Mouse (Mus musculus) midbrain, embryonic 10.5 days (tissue): ENCODE measurements at regions not wholly inside any gene's neighbourhood (a gene's known extent, or its start where the extent isn't known, plus 50 kb on each side); places are given as distances from the start of the nearest gene placed in this dataset.
"Not testable (repeated sequence)": the region's sequence is repeated elsewhere in the genome, so short reads cannot be mapped to it uniquely, and the experiment has no call there.

Experiments used
- DNase-seq: peaks from one replicate; pipeline ENCODE4 v3.0.0-alpha.2; 2017; ENCODE audit warnings: low spot score
- H3K27ac ChIP-seq: fragments of 300-500 bp; sonication (generic); replicated peaks from 2 replicates; pipeline ENCODE4 v1.5.1; 2016; ENCODE audit warnings: mild to moderate bottlenecking
- H3K27me3 ChIP-seq: fragments of 300-500 bp; sonication (generic); 2 replicates; pipeline ENCODE4 v1.6.1; 2016; ENCODE audit warnings: low read depth, mild to moderate bottlenecking; ENCODE audit not compliant: poor library complexity, severe bottlenecking
- H3K36me3 ChIP-seq: fragments of 300-500 bp; sonication (generic); 2 replicates; pipeline ENCODE4 v1.6.1; 2016; ENCODE audit warnings: mild to moderate bottlenecking, moderate library complexity
- H3K4me1 ChIP-seq: fragments of 300-500 bp; sonication (generic); 2 replicates; pipeline ENCODE4 v1.6.1; 2016
- H3K4me3 ChIP-seq: fragments of 300-500 bp; sonication (generic); 2 replicates; pipeline ENCODE4 v1.5.1; 2016; ENCODE audit warnings: mild to moderate bottlenecking, moderate library complexity
- H3K9me3 ChIP-seq: fragments of 300-500 bp; sonication (generic); replicated peaks from 2 replicates; pipeline ENCODE4 v1.6.1; 2016; ENCODE audit warnings: mild to moderate bottlenecking
- WGBS: fragments of 180-500 bp; shearing (Covaris S2); methylation state at CpG from one replicate; pipeline ENCODE4 v1.1.7; 2016; 5-methylcytosine and 5-hydroxymethylcytosine counted together

DNA sequence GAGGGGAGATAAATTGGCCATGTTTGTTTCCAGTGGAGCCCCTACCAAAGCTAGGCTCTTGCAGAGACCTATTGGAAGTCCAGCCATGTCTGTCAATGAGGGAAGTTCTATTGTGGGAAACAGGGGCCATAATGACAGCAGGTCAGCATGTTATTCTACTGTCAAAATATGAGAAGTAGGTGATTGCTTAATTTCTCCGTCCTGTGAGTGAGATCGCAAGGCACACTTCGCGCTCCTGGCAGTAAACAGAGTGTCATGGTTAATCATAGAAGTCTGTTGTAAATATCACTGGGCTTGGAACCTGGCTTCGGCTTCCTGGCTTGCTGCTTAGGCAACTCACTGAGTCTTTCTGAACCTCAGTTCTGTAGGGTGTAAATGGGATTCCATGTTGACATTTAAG is 72.5 kb upstream of the Ccdc122 start:
- Histone ChIP-seq H3K9me3 (no peaks in the 10 kb centered on the region), H3K36me3 (no peaks in the 10 kb centered on the region), H3K27ac (no peak overlapping the region), H3K4me1 (peaks cover 9% of the 10 kb centered on the region), H3K4me3 (no peak overlapping the region), H3K27me3 (no peaks in the 10 kb centered on the region)
- WGBS = 93% methylated on average over 5 of the region's 5 CpGs
- DNase-seq = no peak

DNA sequence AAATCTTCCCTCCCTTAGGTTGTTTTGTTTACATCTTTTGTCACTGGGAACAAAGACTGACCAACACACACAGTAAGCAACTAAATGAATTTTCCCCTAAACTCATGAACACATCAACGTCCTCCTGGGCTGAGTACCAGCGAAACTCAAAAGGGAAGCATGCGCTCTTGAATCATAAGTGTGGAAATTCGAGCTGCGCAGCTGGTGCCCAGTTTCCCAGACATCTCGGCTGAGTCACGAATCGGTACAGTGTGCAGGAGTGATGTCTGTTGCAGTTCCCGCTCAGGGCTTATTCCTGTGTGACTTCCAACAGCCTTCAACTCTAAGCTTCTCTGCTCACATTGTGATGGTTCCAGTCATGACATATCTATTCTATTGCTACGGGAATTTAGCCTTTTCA is 77.7 kb upstream of the Ccdc122 start:
- DNase-seq = no peak
- WGBS = 81% methylated on average over 10 of the region's 10 CpGs

DNA sequence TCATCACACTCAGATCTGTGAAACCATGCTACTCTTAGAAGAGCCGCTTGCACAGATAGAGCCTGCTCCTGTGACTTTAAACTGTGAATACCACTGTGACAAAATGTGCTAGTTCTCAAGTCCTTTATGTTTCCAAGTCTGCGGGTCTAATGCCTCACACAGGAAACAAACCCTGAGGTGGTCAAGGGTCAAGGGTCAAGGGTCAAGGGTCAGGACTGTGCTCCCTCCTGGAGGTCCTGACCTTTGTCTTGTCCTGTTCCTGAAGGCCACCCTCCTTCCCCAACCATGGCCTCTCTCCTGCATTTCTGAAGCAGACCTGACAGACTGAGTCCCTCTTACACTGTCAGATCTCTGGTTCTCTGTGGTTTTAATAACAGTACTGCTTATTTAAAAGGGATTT is 79.4 kb upstream of the Ccdc122 start:
- H3K36me3 ChIP-seq = no peaks in the 10 kb centered on the region
- WGBS = 34% methylated on average over 2 of the region's 2 CpGs
- H3K9me3 ChIP-seq = no peaks in the 10 kb centered on the region
- H3K27ac ChIP-seq = no peak overlapping the region
- H3K4me3 ChIP-seq = no peak overlapping the region
- no peaks in the 10 kb centered on the region for H3K27me3 ChIP-seq
- DNase-seq = peak; percentile 31
- H3K4me1 ChIP-seq = peaks cover 11% of the 10 kb centered on the region; the same call in 1 of the 2 replicates

More for the DNA sequence above, 77.7 kb upstream of the Ccdc122 start:
- Histone ChIP-seq H3K36me3 (no peaks in the 10 kb centered on the region), H3K27ac (no peak overlapping the region), H3K4me3 (no peak overlapping the region), H3K27me3 (no peaks in the 10 kb centered on the region), H3K4me1 (peaks cover 19% of the 10 kb centered on the region), H3K9me3 (no peaks in the 10 kb centered on the region)

DNA sequence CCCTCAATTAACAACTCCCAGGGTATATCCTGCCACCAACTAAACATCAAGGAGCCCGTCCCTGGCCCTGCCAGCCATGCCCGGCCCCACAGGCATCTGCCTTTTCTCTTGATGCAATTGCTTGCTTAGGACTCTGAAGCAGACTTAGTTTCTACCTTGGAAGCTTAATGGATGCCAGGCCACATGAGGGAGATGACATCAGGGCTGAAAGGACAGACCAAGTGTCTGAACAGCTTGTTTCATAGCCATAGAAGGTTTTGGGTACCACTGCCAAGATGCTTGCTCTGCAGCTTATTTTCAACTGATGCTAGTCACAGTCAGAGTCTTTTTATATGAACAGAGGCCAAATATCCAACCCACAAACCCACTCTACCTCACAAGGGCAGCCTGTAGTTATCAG is 83.4 kb upstream of the Ccdc122 start:
- Histone ChIP-seq H3K4me3 (no peak overlapping the region), H3K9me3 (no peaks in the 10 kb centered on the region), H3K27me3 (no peaks in the 10 kb centered on the region), H3K27ac (no peak overlapping the region), H3K36me3 (no peaks in the 10 kb centered on the region), H3K4me1 (peaks cover 34% of the 10 kb centered on the region)
- no peak for DNase-seq
- WGBS = 89% methylated on average over 2 of the region's 2 CpGs

DNA sequence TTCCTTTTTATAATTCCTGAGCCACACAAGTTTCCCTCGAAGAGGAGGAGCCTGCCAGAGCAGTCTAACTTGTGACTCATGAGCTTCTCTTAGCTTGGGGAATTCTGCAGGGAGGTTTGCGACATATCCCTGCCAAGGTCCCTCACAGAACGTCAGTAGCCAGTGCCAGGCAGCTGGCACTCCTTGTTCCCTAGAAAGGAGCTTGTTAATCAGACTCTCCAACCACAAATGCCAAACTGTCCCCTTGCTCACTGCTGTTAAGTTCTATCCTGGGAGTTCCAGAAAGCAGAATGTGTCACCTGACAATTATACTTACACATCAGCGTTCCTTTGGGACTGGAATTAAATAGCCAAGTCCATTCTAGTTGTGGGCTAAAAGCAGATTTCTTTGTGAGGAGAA is 85.1 kb upstream of the Ccdc122 start:
- Histone ChIP-seq H3K27me3 (no peaks in the 10 kb centered on the region), H3K9me3 (no peaks in the 10 kb centered on the region), H3K36me3 (no peaks in the 10 kb centered on the region), H3K4me1 (peaks cover 35% of the 10 kb centered on the region), H3K27ac (peak overlapping the region; percentile 23; the same call in 1 of the 2 replicates), H3K4me3 (no peak overlapping the region)
- WGBS = 85% methylated on average over 4 of the region's 4 CpGs
- DNase-seq = no peak

DNA sequence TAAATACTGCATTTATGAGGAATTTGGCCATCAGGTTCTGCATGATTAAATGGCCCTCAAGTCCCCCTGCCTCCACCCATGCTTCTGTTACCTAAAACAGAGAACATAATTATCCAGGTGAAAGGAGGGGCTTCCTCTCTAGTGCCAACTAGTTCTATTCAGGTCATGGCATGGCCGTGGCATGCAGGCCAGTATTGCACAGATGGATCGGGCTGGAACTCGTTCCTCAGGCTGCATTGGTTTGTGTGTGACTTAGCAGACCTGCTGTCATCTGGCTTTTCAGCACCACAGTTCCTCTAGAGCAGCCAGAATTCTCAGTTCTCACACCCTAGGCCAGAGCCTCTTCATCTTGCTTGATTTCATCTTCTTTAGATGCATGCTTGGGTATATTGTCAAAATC is 87.2 kb upstream of the Ccdc122 start:
- Histone ChIP-seq H3K4me3 (no peak overlapping the region), H3K9me3 (no peaks in the 10 kb centered on the region), H3K27me3 (no peaks in the 10 kb centered on the region), H3K4me1 (peaks cover 35% of the 10 kb centered on the region), H3K36me3 (no peaks in the 10 kb centered on the region), H3K27ac (no peak overlapping the region; the same call in 1 of the 2 replicates)
- DNase-seq = no peak
- WGBS = 95% methylated on average over 3 of the region's 3 CpGs

DNA sequence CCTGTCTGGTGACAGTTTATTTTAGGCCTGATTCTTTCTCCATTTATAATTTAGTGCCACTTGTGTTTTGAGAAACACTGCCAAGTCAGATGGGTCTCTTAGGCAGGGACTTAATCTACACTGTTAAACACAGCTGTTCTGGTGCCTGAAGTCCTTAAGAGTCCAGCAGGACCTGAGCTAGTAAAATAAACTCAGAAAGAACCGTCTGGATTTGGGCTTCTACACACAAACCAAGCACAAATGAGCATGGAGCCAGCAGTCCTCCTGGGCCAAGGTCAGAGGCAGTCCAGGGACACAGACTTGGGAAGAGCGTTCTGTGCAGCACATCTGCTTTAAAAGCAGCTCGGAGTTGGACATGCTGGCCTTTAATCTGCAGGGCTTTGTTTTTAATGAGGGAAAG is 87.6 kb upstream of the Ccdc122 start:
- Histone ChIP-seq H3K4me1 (peaks cover 35% of the 10 kb centered on the region), H3K9me3 (no peaks in the 10 kb centered on the region), H3K4me3 (no peak overlapping the region), H3K27ac (no peak overlapping the region), H3K36me3 (no peaks in the 10 kb centered on the region), H3K27me3 (no peaks in the 10 kb centered on the region)
- no peak for DNase-seq
- 66% methylated on average over 3 of the region's 3 CpGs for WGBS

DNA sequence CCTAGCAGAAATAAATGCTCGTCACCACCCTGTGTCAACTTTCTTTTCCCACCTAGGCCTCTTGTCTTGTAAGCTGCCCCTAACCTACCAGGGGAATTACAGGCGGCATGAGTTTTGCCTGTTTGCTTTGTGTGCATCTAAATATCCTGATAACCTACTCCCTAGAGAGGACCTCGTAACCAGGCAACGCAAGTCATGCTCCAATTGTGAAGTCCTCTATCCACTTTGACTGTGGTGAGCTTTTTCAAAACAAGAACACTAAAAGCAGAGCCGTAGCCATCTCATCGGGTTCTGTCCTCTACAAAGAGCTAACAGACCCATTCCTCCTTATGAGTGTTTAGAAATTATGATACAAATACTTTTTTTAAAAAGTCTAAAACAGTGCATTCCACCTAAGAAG is 88.1 kb upstream of the Ccdc122 start:
- WGBS = 70% methylated on average over 6 of the region's 6 CpGs
- peaks cover 35% of the 10 kb centered on the region for H3K4me1 ChIP-seq
- H3K27me3 ChIP-seq = no peaks in the 10 kb centered on the region
- no peak overlapping the region for H3K27ac ChIP-seq
- H3K9me3 ChIP-seq = no peaks in the 10 kb centered on the region
- no peak overlapping the region for H3K4me3 ChIP-seq
- no peaks in the 10 kb centered on the region for H3K36me3 ChIP-seq
- no peak for DNase-seq

DNA sequence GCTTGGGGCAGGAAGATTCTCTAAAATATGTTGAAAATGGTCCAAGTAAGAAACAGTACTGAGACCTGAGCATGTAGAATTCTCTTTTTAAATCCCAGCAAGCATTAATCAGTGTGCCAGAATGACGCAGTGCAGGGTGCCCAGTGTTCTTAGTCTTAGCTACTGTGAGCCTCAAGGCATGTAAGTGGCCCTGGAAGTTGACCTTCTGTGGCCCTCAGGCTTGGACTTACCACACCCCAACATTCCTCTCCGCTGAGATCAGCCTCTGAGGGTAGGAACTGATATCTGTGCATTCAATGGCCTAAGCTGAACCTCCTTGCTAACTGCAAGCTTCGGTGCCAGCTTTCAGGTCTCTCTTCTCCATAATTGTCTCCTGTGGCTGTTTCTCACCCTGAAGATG is 89.4 kb upstream of the Ccdc122 start:
- Histone ChIP-seq H3K27me3 (no peaks in the 10 kb centered on the region), H3K36me3 (no peaks in the 10 kb centered on the region), H3K27ac (0 out of 2 replicates have a peak overlapping the region, but pooled peaks have one; percentile 9), H3K4me3 (no peak overlapping the region), H3K4me1 (peaks cover 35% of the 10 kb centered on the region), H3K9me3 (no peaks in the 10 kb centered on the region)
- 71% methylated on average over 3 of the region's 3 CpGs for WGBS
- DNase-seq = no peak

DNA sequence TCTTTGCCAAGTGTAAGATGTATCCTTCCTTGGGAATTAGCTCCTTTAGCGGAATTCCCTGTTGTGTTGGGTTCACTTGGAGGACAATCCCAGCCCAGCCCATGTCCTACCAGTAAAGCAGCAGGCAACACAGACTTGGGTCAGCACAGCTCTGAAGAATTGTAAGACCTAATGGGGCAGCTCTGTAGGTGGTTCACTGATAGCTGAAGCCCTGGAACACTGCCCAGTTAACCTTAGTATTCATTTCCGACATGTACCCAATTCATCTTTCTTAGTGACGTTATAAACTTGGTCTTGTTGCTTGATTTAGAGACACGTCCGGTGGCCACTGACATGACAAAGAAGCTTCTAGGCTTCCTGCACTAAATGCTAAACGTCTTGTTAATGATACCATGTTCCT is 90.9 kb upstream of the Ccdc122 start:
- Histone ChIP-seq H3K27ac (no peak overlapping the region), H3K36me3 (no peaks in the 10 kb centered on the region), H3K27me3 (no peaks in the 10 kb centered on the region), H3K4me3 (no peak overlapping the region), H3K9me3 (no peaks in the 10 kb centered on the region), H3K4me1 (peaks cover 26% of the 10 kb centered on the region)
- WGBS = 86% methylated on average over 6 of the region's 6 CpGs
- no peak for DNase-seq

DNA sequence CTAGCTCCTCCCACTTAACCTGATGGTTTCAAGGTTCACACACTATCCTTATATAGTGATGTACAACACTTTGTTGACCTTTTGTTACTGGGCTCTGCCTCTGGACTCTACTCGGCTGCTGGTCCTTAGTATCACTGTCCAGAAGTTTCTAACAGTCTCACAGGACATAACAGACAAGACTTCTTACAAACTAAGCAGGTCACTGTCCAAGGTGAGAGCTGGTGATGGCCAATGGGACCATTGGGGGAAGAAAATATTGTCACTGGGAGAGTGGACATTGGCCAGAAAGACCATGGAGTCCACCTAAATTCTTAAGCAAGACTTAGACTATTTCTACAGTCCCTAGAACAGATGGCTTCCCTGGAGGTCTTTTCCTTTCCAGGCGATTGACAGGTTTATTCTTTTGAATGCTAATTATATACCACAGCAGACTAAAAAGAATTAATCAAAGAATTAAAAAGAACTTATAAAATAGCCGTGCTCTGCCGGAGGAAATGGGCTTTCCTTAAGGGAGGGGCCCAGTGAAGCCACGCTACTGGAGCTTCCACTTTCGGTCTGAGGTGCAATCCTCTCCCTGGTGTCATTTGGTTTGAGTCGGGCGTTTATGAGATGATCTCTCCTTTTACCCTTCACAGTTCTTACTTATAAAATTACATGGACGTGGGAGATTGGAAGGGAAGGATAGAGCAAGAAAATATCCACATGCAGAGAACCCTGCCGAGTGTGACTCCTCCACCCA is 94.9 kb upstream of the Ccdc122 start:
- 86% methylated on average over 10 of the region's 10 CpGs for WGBS
- H3K27me3 ChIP-seq = no peaks in the 10 kb centered on the region
- H3K4me3 ChIP-seq = no peak overlapping the region
- no peaks in the 10 kb centered on the region for H3K36me3 ChIP-seq
- H3K4me1 ChIP-seq = peaks cover 9% of the 10 kb centered on the region
- H3K27ac ChIP-seq = no peak overlapping the region
- no peak for DNase-seq
- H3K9me3 ChIP-seq = no peaks in the 10 kb centered on the region

DNA sequence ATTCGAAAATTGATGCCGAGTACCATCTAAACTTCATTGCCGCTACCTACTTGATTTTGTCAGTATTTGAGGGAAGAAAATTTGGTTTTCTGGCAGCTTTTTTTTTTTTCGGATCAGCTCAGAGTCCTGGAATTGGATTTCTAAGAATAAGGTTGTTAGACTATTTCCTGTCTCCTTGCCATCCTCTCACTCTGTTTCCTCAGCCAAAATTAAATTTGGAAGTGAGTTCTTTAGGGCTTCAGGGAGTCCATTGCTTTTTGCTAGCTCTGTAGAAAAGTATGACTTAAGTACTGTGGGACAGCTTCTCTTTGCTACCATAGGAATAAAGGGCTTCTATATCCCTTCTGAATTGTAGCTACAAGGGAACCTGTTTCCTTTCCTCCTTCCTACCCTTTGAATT is 96.1 kb upstream of the Ccdc122 start:
- DNase-seq = no peak
- H3K27me3 ChIP-seq = no peaks in the 10 kb centered on the region
- H3K9me3 ChIP-seq = no peaks in the 10 kb centered on the region
- WGBS = 94% methylated on average over 4 of the region's 4 CpGs
- no peak overlapping the region for H3K27ac ChIP-seq
- H3K36me3 ChIP-seq = no peaks in the 10 kb centered on the region
- H3K4me3 ChIP-seq = no peak overlapping the region
- peaks cover 9% of the 10 kb centered on the region for H3K4me1 ChIP-seq

DNA sequence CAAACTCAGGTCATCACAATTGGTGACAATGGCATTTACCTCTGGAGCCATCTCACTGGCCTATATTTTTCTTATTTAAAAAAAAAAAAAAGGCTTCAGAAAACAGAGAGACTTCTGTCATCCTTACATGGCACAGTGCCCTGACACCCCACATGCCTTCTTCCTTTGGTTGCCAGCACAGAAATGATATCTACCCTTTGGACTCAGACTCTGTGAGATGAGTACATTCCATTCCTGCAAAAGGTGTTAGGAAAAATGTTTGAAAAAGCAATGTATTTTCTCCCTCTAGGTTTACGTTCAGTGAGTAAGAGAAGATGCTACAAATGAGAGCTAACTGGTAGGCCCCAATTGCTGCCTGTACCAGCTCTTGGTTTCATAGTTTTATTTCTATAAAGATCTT is 99.9 kb upstream of the Ccdc122 start:
- H3K36me3 ChIP-seq = no peaks in the 10 kb centered on the region
- no peak overlapping the region for H3K4me3 ChIP-seq
- no peaks in the 10 kb centered on the region for H3K27me3 ChIP-seq
- H3K4me1 ChIP-seq = peaks cover 9% of the 10 kb centered on the region
- no peaks in the 10 kb centered on the region for H3K9me3 ChIP-seq
- WGBS = 94% methylated on average over 1 of the region's 1 CpGs
- H3K27ac ChIP-seq = no peak overlapping the region
- no peak for DNase-seq

DNA sequence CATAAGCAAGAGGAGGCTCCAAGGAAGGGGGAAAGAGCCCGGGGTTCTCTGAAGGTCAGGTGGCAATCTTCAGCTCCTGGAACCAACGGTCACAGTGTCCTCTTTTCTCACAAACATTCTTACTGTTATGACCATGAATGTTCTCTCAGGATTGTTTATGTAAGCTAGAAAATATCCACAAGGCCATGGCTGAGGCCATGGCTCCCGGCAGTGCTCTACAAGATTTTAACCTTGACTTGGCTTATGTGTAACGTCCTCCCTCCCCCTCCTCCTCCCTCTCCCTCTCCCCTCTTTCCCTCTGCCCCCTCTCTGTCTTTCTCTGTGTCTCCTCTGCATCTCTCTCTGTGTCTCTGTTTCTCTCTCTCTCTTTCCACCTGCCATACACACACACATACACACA is 100.5 kb upstream of the Ccdc122 start:
- WGBS = 87% methylated on average over 4 of the region's 4 CpGs
- not testable (repeated sequence) for H3K36me3 ChIP-seq, H3K4me3 ChIP-seq, DNase-seq, H3K4me1 ChIP-seq, H3K27me3 ChIP-seq, H3K27ac ChIP-seq, H3K9me3 ChIP-seq
